Mouse (Mus musculus): ENCODE measurements at regions not wholly inside any gene's neighbourhood (a gene's known extent, or its start where the extent isn't known, plus 50 kb on each side); places are given as distances from the start of the nearest gene placed in this dataset.
A peak's percentile ranks its signal among the peaks of the same experiment; 100 is the strongest.
"Not testable (repeated sequence)": the region's sequence is repeated elsewhere in the genome, so short reads cannot be mapped to it uniquely, and the experiment has no call there.

- peak; percentile 40 for DNase-seq (ENCODE audit: low read depth)
Observed at GRCm38 (mm10) chr13:27945062-27945461, 71.0 kb upstream of the Prl4a1 start.

- not testable (repeated sequence) for DNase-seq (ENCODE audit: low read depth)
Observed at GRCm38 (mm10) chr13:27960421-27960820, 55.6 kb upstream of the Prl4a1 start.

- DNase-seq (ENCODE audit: low read depth) = not testable (repeated sequence)
Observed at GRCm38 (mm10) chr13:27962381-27962780, 53.6 kb upstream of the Prl4a1 start.

- DNase-seq (ENCODE audit: low read depth) = not testable (repeated sequence)
Observed at GRCm38 (mm10) chr13:27966021-27966420, 50.0 kb upstream of the Prl4a1 start.
